Mouse (Mus musculus): ENCODE results near the gene Adra1b.

DNA sequence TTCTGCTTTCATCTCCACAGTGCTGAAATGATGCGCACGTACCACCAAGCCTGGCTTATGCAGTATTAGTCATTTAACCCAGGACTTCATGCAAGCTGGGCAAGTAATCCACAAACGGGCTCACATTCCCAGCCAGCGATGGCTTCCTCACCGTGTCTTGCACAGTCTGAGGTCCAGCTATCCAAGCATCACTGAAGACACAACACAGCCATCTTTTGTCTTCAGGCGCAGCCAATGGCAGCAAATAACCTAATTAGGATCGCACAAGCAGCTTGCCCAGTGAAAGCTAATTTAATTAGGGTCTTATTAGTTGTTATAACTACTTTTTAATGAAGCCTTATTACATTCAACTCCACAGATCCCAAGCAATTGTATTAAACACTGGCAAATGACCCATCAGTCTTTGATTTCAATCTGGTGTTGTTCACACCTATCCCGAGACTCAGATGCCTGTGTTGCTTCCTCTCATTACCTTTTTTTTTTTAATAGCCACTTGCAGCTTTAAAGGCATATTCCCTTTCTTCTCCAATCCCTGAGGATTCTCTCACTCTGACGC is 83.6 kb downstream of the Adra1b start:
- TF ChIP-seq GATA1 (IDR thresholded peaks at IDR 0.05; ENCODE audit: low read length) (no peak), TAL1 (IDR thresholded peaks at IDR 0.05; ENCODE audit: low read length) (no peak)
